Mouse (Mus musculus): Measurements from ENCODE around the gene Slc5a11. TPM values are rescaled to one million over a fixed set of nuclear protein-coding genes. Genes with fewer than 3 reads are reported as not detected.

Gene Slc5a11
- polyA plus RNA-seq, 1 experiment from 2014 or later, result 0.51 TPM

- WGBS, result 85% methylated on average over 4 of the region's 4 CpGs
- no peak overlapping the region for H3K4me2 ChIP-seq
- no peak overlapping the region for H3K9ac ChIP-seq (replicated peaks)
- no peaks in the 10 kb centered on the region for H3K4me1 ChIP-seq (replicated peaks)
- H3K36me3 ChIP-seq, result peaks cover 74% of the 10 kb centered on the region
- no peaks in the 10 kb centered on the region for H3K27me3 ChIP-seq
- no peak overlapping the region for H3K27ac ChIP-seq
- H3K4me3 ChIP-seq (replicated peaks), result no peak overlapping the region
- no peaks in the 10 kb centered on the region for H3K9me3 ChIP-seq
- no peak for ATAC-seq (ENCODE audit: insufficient number of reproducible peaks, insufficient read depth, low FRiP score, low TSS enrichment, low read depth)
These were observed 69.2 kb downstream of the Slc5a11 start for GRCm38 (mm10) chr7:123283826-123284225.

GRCm38 (mm10) chr7:123285896-123286295 lies 71.3 kb downstream of the Slc5a11 start:
- H3K9me3 ChIP-seq, result no peaks in the 10 kb centered on the region
- H3K4me3 ChIP-seq (replicated peaks), result no peak overlapping the region
- H3K4me2 ChIP-seq, result no peak overlapping the region
- WGBS, result 90% methylated on average over 5 of the region's 5 CpGs
- no peaks in the 10 kb centered on the region for H3K4me1 ChIP-seq (replicated peaks)
- no peak for ATAC-seq (ENCODE audit: insufficient number of reproducible peaks, insufficient read depth, low FRiP score, low TSS enrichment, low read depth)
- H3K27me3 ChIP-seq, result no peaks in the 10 kb centered on the region
- H3K36me3 ChIP-seq, result peaks cover 78% of the 10 kb centered on the region
- no peak overlapping the region for H3K27ac ChIP-seq
- H3K9ac ChIP-seq (replicated peaks), result no peak overlapping the region

GRCm38 (mm10) chr7:123287903-123288302 lies 73.3 kb downstream of the Slc5a11 start:
- H3K27ac ChIP-seq, result no peak overlapping the region
- H3K36me3 ChIP-seq, result peaks cover 87% of the 10 kb centered on the region
- H3K4me1 ChIP-seq (replicated peaks), result no peaks in the 10 kb centered on the region
- H3K4me2 ChIP-seq, result no peak overlapping the region
- no peaks in the 10 kb centered on the region for H3K27me3 ChIP-seq
- 85% methylated on average over 3 of the region's 3 CpGs for WGBS
- no peaks in the 10 kb centered on the region for H3K9me3 ChIP-seq
- ATAC-seq (ENCODE audit: insufficient number of reproducible peaks, insufficient read depth, low FRiP score, low TSS enrichment, low read depth), result no peak
- no peak overlapping the region for H3K4me3 ChIP-seq (replicated peaks)
- H3K9ac ChIP-seq (replicated peaks), result no peak overlapping the region

- WGBS, result 86% methylated on average over 4 of the region's 4 CpGs
- H3K9ac ChIP-seq (replicated peaks), result no peak overlapping the region
- no peaks in the 10 kb centered on the region for H3K9me3 ChIP-seq
- no peak overlapping the region for H3K4me3 ChIP-seq (replicated peaks)
- no peak for ATAC-seq (ENCODE audit: insufficient number of reproducible peaks, insufficient read depth, low FRiP score, low TSS enrichment, low read depth)
- no peak overlapping the region for H3K4me2 ChIP-seq
- H3K36me3 ChIP-seq, result peaks cover 92% of the 10 kb centered on the region
- H3K27ac ChIP-seq, result no peak overlapping the region
- H3K4me1 ChIP-seq (replicated peaks), result no peaks in the 10 kb centered on the region
- H3K27me3 ChIP-seq, result no peaks in the 10 kb centered on the region
These were observed 74.6 kb downstream of the Slc5a11 start for GRCm38 (mm10) chr7:123289176-123289575.

GRCm38 (mm10) chr7:123291942-123292341 lies 77.4 kb downstream of the Slc5a11 start:
- Histone ChIP-seq H3K4me3 (replicated peaks) (no peak overlapping the region), H3K27me3 (no peaks in the 10 kb centered on the region), H3K4me2 (no peak overlapping the region), H3K36me3 (peaks cover 94% of the 10 kb centered on the region), H3K9ac (replicated peaks) (no peak overlapping the region), H3K4me1 (replicated peaks) (no peaks in the 10 kb centered on the region), H3K27ac (no peak overlapping the region), H3K9me3 (no peaks in the 10 kb centered on the region)
- 82% methylated on average over 8 of the region's 8 CpGs for WGBS
- no peak for ATAC-seq (ENCODE audit: insufficient number of reproducible peaks, insufficient read depth, low FRiP score, low TSS enrichment, low read depth)

- H3K9ac ChIP-seq (replicated peaks), result no peak overlapping the region
- H3K4me1 ChIP-seq (replicated peaks), result no peaks in the 10 kb centered on the region
- WGBS, result 90% methylated on average over 7 of the region's 7 CpGs
- H3K4me3 ChIP-seq (replicated peaks), result no peak overlapping the region
- no peak for ATAC-seq (ENCODE audit: insufficient number of reproducible peaks, insufficient read depth, low FRiP score, low TSS enrichment, low read depth)
- H3K4me2 ChIP-seq, result no peak overlapping the region
- H3K9me3 ChIP-seq, result no peaks in the 10 kb centered on the region
- no peak overlapping the region for H3K27ac ChIP-seq
- no peaks in the 10 kb centered on the region for H3K27me3 ChIP-seq
- H3K36me3 ChIP-seq, result peaks cover 98% of the 10 kb centered on the region
These were observed 79.3 kb downstream of the Slc5a11 start for GRCm38 (mm10) chr7:123293898-123294297.

- Histone ChIP-seq H3K27ac (no peak overlapping the region), H3K4me3 (replicated peaks) (no peak overlapping the region), H3K4me1 (replicated peaks) (no peaks in the 10 kb centered on the region), H3K9ac (replicated peaks) (no peak overlapping the region), H3K36me3 (peaks cover 98% of the 10 kb centered on the region), H3K4me2 (no peak overlapping the region), H3K27me3 (no peaks in the 10 kb centered on the region), H3K9me3 (no peaks in the 10 kb centered on the region)
- no peak for ATAC-seq (ENCODE audit: insufficient number of reproducible peaks, insufficient read depth, low FRiP score, low TSS enrichment, low read depth)
- 87% methylated on average over 7 of the region's 7 CpGs for WGBS
These were observed 80.8 kb downstream of the Slc5a11 start for GRCm38 (mm10) chr7:123295423-123295822.

- Histone ChIP-seq H3K36me3 (peaks cover 93% of the 10 kb centered on the region), H3K9ac (replicated peaks) (no peak overlapping the region), H3K9me3 (no peaks in the 10 kb centered on the region), H3K27ac (no peak overlapping the region), H3K4me2 (no peak overlapping the region), H3K27me3 (no peaks in the 10 kb centered on the region), H3K4me1 (replicated peaks) (no peaks in the 10 kb centered on the region), H3K4me3 (replicated peaks) (no peak overlapping the region)
- no peak for ATAC-seq (ENCODE audit: insufficient number of reproducible peaks, insufficient read depth, low FRiP score, low TSS enrichment, low read depth)
- WGBS, result 96% methylated on average over 6 of the region's 6 CpGs
These were observed 81.5 kb downstream of the Slc5a11 start for GRCm38 (mm10) chr7:123296097-123296496.

GRCm38 (mm10) chr7:123298225-123298624 lies 83.6 kb downstream of the Slc5a11 start:
- 75% methylated on average over 3 of the region's 3 CpGs for WGBS
- H3K36me3 ChIP-seq, result peaks cover 88% of the 10 kb centered on the region

GRCm38 (mm10) chr7:123300258-123300657 lies 85.7 kb downstream of the Slc5a11 start:
- H3K9ac ChIP-seq (replicated peaks), result no peak overlapping the region
- ATAC-seq (ENCODE audit: insufficient number of reproducible peaks, insufficient read depth, low FRiP score, low TSS enrichment, low read depth), result no peak
- H3K36me3 ChIP-seq, result peaks cover 89% of the 10 kb centered on the region
- H3K4me1 ChIP-seq (replicated peaks), result no peaks in the 10 kb centered on the region
- H3K4me3 ChIP-seq (replicated peaks), result no peak overlapping the region
- H3K9me3 ChIP-seq, result no peaks in the 10 kb centered on the region
- H3K27ac ChIP-seq, result no peak overlapping the region
- H3K4me2 ChIP-seq, result no peak overlapping the region
- WGBS, result 91% methylated on average over 3 of the region's 3 CpGs
- no peaks in the 10 kb centered on the region for H3K27me3 ChIP-seq

More at GRCm38 (mm10) chr7:123298225-123298624, 83.6 kb downstream of the Slc5a11 start:
- no peak overlapping the region for H3K4me3 ChIP-seq (replicated peaks)
- ATAC-seq (ENCODE audit: insufficient number of reproducible peaks, insufficient read depth, low FRiP score, low TSS enrichment, low read depth), result no peak
- no peaks in the 10 kb centered on the region for H3K4me1 ChIP-seq (replicated peaks)
- no peak overlapping the region for H3K9ac ChIP-seq (replicated peaks)
- H3K27me3 ChIP-seq, result no peaks in the 10 kb centered on the region
- no peaks in the 10 kb centered on the region for H3K9me3 ChIP-seq
- no peak overlapping the region for H3K4me2 ChIP-seq
- H3K27ac ChIP-seq, result no peak overlapping the region

- peaks cover 88% of the 10 kb centered on the region for H3K36me3 ChIP-seq
- 90% methylated on average over 2 of the region's 2 CpGs for WGBS
- no peaks in the 10 kb centered on the region for H3K4me1 ChIP-seq (replicated peaks)
- no peak overlapping the region for H3K4me2 ChIP-seq
- no peak overlapping the region for H3K9ac ChIP-seq (replicated peaks)
- no peaks in the 10 kb centered on the region for H3K27me3 ChIP-seq
- no peak overlapping the region for H3K4me3 ChIP-seq (replicated peaks)
- H3K27ac ChIP-seq, result no peak overlapping the region
- H3K9me3 ChIP-seq, result no peaks in the 10 kb centered on the region
- no peak for ATAC-seq (ENCODE audit: insufficient number of reproducible peaks, insufficient read depth, low FRiP score, low TSS enrichment, low read depth)
These were observed 90.8 kb downstream of the Slc5a11 start for GRCm38 (mm10) chr7:123305397-123305796.

- H3K27ac ChIP-seq, result no peak overlapping the region
- no peak overlapping the region for H3K4me3 ChIP-seq (replicated peaks)
- no peak for ATAC-seq (ENCODE audit: insufficient number of reproducible peaks, insufficient read depth, low FRiP score, low TSS enrichment, low read depth)
- no peak overlapping the region for H3K9ac ChIP-seq (replicated peaks)
- no peaks in the 10 kb centered on the region for H3K4me1 ChIP-seq (replicated peaks)
- no peak overlapping the region for H3K4me2 ChIP-seq
- peaks cover 98% of the 10 kb centered on the region for H3K36me3 ChIP-seq
- no peaks in the 10 kb centered on the region for H3K9me3 ChIP-seq
- no peaks in the 10 kb centered on the region for H3K27me3 ChIP-seq
- WGBS, result 95% methylated on average over 8 of the region's 8 CpGs
These were observed 92.7 kb downstream of the Slc5a11 start for GRCm38 (mm10) chr7:123307236-123307635.
